In the genomic region with DNA sequence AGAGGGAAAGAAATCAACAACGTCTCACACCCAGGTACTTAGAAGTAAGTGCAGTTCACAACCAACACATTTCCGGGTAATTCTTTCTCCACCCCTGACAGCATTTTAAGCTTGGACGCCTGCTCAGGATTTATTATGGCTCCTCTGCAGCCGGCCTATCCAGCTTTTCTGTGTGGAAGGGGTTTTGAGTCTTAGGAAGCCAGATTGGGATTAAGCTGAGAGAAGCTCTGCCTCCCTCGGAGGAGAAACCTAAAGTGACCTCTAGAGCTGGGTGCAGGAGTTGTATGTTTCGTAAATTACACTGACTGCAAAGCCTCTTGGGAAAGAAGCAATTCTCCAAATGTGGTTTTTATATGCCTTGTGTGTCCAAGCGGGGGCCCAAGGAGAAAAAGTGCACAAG, we compare ENCODE assay signal across 15 mouse cellular contexts.
"Had no signal": no experiment of that assay in that cellular context is flagged by ENCODE, and none has a peak within 500 bp of the region (broad histone marks: within the 10 kb centered on the region; RNA-seq: fewer than 3 reads in every experiment).

No protein-coding gene starts in this region.

- H3K27ac ChIP-seq: left cerebral cortex, adult 2 months; limb, embryonic 13.5 days; midbrain, embryonic 10.5 days; midbrain, embryonic 15.5 days; neural tube, embryonic 13.5 days had no signal

- H3K36me3 ChIP-seq: limb, embryonic 13.5 days; midbrain, embryonic 10.5 days; midbrain, embryonic 15.5 days; neural tube, embryonic 13.5 days had no signal

- H3K4me2 ChIP-seq: limb, embryonic 13.5 days; lung, embryonic 14.5 days; midbrain, embryonic 15.5 days; neural tube, embryonic 13.5 days had no signal

- H3K27me3 ChIP-seq: limb, embryonic 13.5 days; midbrain, embryonic 15.5 days; neural tube, embryonic 13.5 days had no signal

- H3K4me1 ChIP-seq: midbrain, embryonic 10.5 days; midbrain, embryonic 15.5 days; neural tube, embryonic 13.5 days had no signal

- DNase-seq: kidney, adult 11 months; kidney, adult 9 months; kidney, postnatal 10 days; lung, embryonic 14.5 days; lung, postnatal 10 days; lung, postnatal 4 days; right cerebral cortex, adult 18-20 months; right cerebral cortex, postnatal 25 days; thymus, adult 2 months; thymus, postnatal 25 days had no signal

- ATAC-seq: midbrain, embryonic 15.5 days had no signal

- H3K9me3 ChIP-seq: limb, embryonic 13.5 days; midbrain, embryonic 10.5 days; midbrain, embryonic 15.5 days; neural tube, embryonic 13.5 days had no signal

- H3K4me3 ChIP-seq: left cerebral cortex, adult 2 months; limb, embryonic 13.5 days; midbrain, embryonic 10.5 days; midbrain, embryonic 15.5 days; neural tube, embryonic 13.5 days had no signal

- H3K9ac ChIP-seq: limb, embryonic 13.5 days; lung, embryonic 14.5 days; midbrain, embryonic 15.5 days; neural tube, embryonic 13.5 days had no signal
